Mouse (Mus musculus): Measurements from ENCODE around the gene Pard3b. TPM values are rescaled to one million over a fixed set of nuclear protein-coding genes. Genes with fewer than 3 reads are reported as not detected.

The Pard3b gene
- polyA plus RNA-seq, 1 experiment, result 0.42 TPM

DNA sequence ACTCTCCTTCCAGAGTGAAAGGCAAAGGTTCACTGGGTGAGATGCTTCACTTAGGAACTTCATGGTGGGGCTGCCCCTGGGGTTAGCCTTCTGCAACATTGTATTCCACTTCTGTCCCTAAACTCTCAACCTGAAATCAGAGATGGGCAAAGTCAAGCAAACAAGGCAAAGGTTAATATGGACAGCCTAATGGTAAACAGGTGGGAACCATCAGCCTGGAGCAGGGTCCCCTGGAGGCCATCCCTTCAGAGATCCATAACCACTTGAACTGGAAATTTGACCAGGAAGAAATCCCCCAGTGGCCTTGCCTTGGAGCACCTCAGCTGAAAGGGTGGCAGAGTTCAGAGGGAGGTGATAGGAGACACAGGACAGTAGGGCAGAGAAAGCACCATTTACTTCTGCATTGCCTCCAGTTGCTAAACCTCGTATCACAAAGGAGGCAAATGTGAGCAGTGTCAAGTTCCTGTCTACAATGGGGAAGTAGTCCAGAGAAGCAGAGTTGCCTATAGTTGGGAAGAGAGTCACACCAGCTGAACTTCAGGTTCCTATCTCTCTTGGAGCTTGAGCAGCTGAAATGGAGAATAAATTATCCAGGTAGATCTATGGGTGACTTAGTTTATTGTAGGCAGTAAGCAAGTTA is 412.7 kb downstream of the Pard3b start:
- no peak overlapping the region for H3K27ac ChIP-seq (ENCODE audit: insufficient read depth, low read length)
- TF ChIP-seq POLR2A (IDR thresholded peaks at IDR 0.05; ENCODE audit: insufficient read depth, low read length), result no peak
- TF ChIP-seq CTCF (IDR thresholded peaks at IDR 0.05; ENCODE audit: low read depth, low read length), result no peak
- TF ChIP-seq EP300 (IDR thresholded peaks at IDR 0.05; ENCODE audit: insufficient read depth, low read depth, low read length), result no peak
- H3K27me3 ChIP-seq (ENCODE audit: control insufficient read depth, insufficient read depth, low read length, poor library complexity, severe bottlenecking), result no peaks in the 10 kb centered on the region
- H3K36me3 ChIP-seq (ENCODE audit: control insufficient read depth, insufficient read depth, low read length, poor library complexity, severe bottlenecking), result no peaks in the 10 kb centered on the region
- no peaks in the 10 kb centered on the region for H3K9me3 ChIP-seq (replicated peaks; ENCODE audit: control insufficient read depth, insufficient read depth, low read length, poor library complexity, severe bottlenecking)
- H3K4me3 ChIP-seq (ENCODE audit: low read depth, low read length), result no peak overlapping the region
- no peak overlapping the region for H3K9ac ChIP-seq (ENCODE audit: low read depth, poor library complexity, severe bottlenecking)
- no peaks in the 10 kb centered on the region for H3K4me1 ChIP-seq (ENCODE audit: control insufficient read depth, insufficient read depth, low read length)

DNA sequence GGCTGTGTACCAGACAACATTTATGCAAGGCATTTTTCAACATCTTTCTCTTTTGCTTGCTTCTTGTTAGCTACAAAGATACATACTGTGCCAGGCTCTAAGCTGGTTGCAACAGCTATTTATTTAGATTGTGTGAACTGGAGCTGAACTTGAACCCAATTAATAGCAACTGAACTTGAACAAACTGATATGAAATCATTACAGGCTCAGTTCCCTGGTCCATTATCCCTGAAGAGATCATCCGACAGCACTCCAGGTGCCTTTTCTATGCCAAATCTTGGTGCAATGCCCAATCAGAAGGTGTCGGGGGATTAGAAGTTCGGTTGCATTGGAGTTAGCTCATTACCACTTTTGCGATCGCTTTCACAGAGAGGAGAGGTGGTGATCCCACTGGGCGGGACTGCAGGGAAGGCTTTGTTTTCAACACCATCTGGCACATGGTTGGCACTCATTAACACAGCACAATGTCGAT is 414.6 kb downstream of the Pard3b start:
- Histone ChIP-seq H3K4me1 (ENCODE audit: control insufficient read depth, insufficient read depth, low read length) (no peaks in the 10 kb centered on the region), H3K9ac (ENCODE audit: low read depth, poor library complexity, severe bottlenecking) (no peak overlapping the region), H3K27ac (ENCODE audit: insufficient read depth, low read length) (no peak overlapping the region), H3K4me3 (ENCODE audit: low read depth, low read length) (no peak overlapping the region), H3K9me3 (replicated peaks; ENCODE audit: control insufficient read depth, insufficient read depth, low read length, poor library complexity, severe bottlenecking) (no peaks in the 10 kb centered on the region), H3K27me3 (ENCODE audit: control insufficient read depth, insufficient read depth, low read length, poor library complexity, severe bottlenecking) (no peaks in the 10 kb centered on the region), H3K36me3 (ENCODE audit: control insufficient read depth, insufficient read depth, low read length, poor library complexity, severe bottlenecking) (no peaks in the 10 kb centered on the region)
- TF ChIP-seq POLR2A (IDR thresholded peaks at IDR 0.05; ENCODE audit: insufficient read depth, low read length) (no peak), EP300 (IDR thresholded peaks at IDR 0.05; ENCODE audit: insufficient read depth, low read depth, low read length) (no peak), CTCF (IDR thresholded peaks at IDR 0.05; ENCODE audit: low read depth, low read length) (no peak)

DNA sequence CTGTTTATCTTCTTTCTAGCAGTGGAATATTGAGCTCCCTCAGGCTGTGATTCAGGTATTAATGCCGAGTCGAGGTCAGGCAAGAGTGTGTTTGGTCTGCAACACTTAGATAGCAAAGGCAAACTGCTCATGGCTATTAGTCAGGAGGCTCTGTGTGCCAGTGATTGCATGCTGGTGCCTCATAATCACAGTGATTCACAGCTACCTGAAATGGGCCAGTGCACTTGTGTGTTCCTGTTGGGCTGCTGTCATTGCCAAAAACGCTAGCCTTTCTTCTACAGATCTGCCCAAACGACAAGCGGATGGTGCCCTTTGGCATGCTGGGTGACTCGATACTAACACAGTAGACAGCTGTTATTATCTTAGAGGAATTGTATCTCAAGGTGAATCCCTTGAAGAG is 416.7 kb downstream of the Pard3b start:
- H3K9me3 ChIP-seq (replicated peaks; ENCODE audit: control insufficient read depth, insufficient read depth, low read length, poor library complexity, severe bottlenecking), result no peaks in the 10 kb centered on the region
- H3K36me3 ChIP-seq (ENCODE audit: control insufficient read depth, insufficient read depth, low read length, poor library complexity, severe bottlenecking), result no peaks in the 10 kb centered on the region
- H3K27me3 ChIP-seq (ENCODE audit: control insufficient read depth, insufficient read depth, low read length, poor library complexity, severe bottlenecking), result no peaks in the 10 kb centered on the region
- no peak overlapping the region for H3K27ac ChIP-seq (ENCODE audit: insufficient read depth, low read length)
- no peaks in the 10 kb centered on the region for H3K4me1 ChIP-seq (ENCODE audit: control insufficient read depth, insufficient read depth, low read length)
- H3K4me3 ChIP-seq (ENCODE audit: low read depth, low read length), result no peak overlapping the region
- no peak for TF ChIP-seq EP300 (IDR thresholded peaks at IDR 0.05; ENCODE audit: insufficient read depth, low read depth, low read length)
- TF ChIP-seq CTCF (IDR thresholded peaks at IDR 0.05; ENCODE audit: low read depth, low read length), result no peak
- no peak for TF ChIP-seq POLR2A (IDR thresholded peaks at IDR 0.05; ENCODE audit: insufficient read depth, low read length)
- H3K9ac ChIP-seq (ENCODE audit: low read depth, poor library complexity, severe bottlenecking), result no peak overlapping the region

- TF ChIP-seq EP300 (IDR thresholded peaks at IDR 0.05; ENCODE audit: insufficient read depth, low read depth, low read length), result no peak
- TF ChIP-seq POLR2A (IDR thresholded peaks at IDR 0.05; ENCODE audit: insufficient read depth, low read length), result no peak
- no peak for TF ChIP-seq CTCF (IDR thresholded peaks at IDR 0.05; ENCODE audit: low read depth, low read length)
- peaks cover 5% of the 10 kb centered on the region for H3K9me3 ChIP-seq (replicated peaks; ENCODE audit: control insufficient read depth, insufficient read depth, low read length, poor library complexity, severe bottlenecking)
- H3K27me3 ChIP-seq (ENCODE audit: control insufficient read depth, insufficient read depth, low read length, poor library complexity, severe bottlenecking), result no peaks in the 10 kb centered on the region
- no peak overlapping the region for H3K4me3 ChIP-seq (ENCODE audit: low read depth, low read length)
- H3K4me1 ChIP-seq (ENCODE audit: control insufficient read depth, insufficient read depth, low read length), result no peaks in the 10 kb centered on the region
- H3K36me3 ChIP-seq (ENCODE audit: control insufficient read depth, insufficient read depth, low read length, poor library complexity, severe bottlenecking), result no peaks in the 10 kb centered on the region
- H3K9ac ChIP-seq (ENCODE audit: low read depth, poor library complexity, severe bottlenecking), result no peak overlapping the region
- no peak overlapping the region for H3K27ac ChIP-seq (ENCODE audit: insufficient read depth, low read length)
Measured at GRCm38 (mm10) chr1:62070617-62071016, 432.0 kb downstream of the Pard3b start.

DNA sequence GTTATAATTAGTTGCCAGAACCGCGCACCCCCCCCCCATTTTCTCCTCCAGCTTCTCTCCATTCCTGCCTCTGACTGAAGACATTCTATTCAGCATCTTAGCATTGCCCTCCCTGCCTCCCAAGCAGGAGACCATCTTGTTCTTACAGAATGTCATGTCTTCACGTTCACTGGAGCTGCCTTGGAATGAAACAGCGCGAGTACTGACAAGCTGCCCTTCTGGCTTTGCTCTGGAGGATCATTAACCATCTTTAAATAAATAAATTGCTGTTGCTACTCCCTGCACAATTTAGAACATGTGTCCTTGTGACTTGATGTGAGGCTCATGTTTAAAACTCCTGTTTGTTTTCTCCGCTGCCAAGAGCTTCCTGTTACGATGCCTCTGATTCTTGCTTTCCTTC is 432.5 kb downstream of the Pard3b start:
- Histone ChIP-seq H3K9ac (ENCODE audit: low read depth, poor library complexity, severe bottlenecking) (no peak overlapping the region), H3K9me3 (replicated peaks; ENCODE audit: control insufficient read depth, insufficient read depth, low read length, poor library complexity, severe bottlenecking) (peaks cover 5% of the 10 kb centered on the region), H3K4me3 (ENCODE audit: low read depth, low read length) (no peak overlapping the region), H3K4me1 (ENCODE audit: control insufficient read depth, insufficient read depth, low read length) (no peaks in the 10 kb centered on the region), H3K27me3 (ENCODE audit: control insufficient read depth, insufficient read depth, low read length, poor library complexity, severe bottlenecking) (no peaks in the 10 kb centered on the region), H3K27ac (ENCODE audit: insufficient read depth, low read length) (no peak overlapping the region), H3K36me3 (ENCODE audit: control insufficient read depth, insufficient read depth, low read length, poor library complexity, severe bottlenecking) (no peaks in the 10 kb centered on the region)
- no peak for TF ChIP-seq EP300 (IDR thresholded peaks at IDR 0.05; ENCODE audit: insufficient read depth, low read depth, low read length)
- TF ChIP-seq CTCF (IDR thresholded peaks at IDR 0.05; ENCODE audit: low read depth, low read length), result no peak
- no peak for TF ChIP-seq POLR2A (IDR thresholded peaks at IDR 0.05; ENCODE audit: insufficient read depth, low read length)

DNA sequence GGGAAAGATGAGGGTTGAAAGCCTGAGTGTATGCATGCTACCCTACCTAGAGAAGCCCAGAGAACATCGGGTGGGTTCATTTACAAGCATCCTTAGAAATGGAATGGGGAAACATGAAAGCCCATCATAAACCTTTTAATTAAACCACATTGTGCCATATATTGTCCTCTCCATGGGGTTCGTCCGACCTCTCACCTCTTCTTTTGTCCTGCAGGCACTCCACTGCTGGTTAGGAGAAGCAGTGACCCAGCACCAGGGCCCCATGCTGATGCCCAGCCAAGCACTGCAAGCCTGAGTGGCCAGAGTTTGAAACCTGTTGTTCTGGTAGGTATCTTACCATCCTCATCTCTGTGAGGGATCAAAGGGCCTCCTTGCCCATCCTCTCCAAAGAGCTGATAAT is 437.5 kb downstream of the Pard3b start:
- H3K4me1 ChIP-seq (ENCODE audit: control insufficient read depth, insufficient read depth, low read length), result no peaks in the 10 kb centered on the region
- H3K9me3 ChIP-seq (replicated peaks; ENCODE audit: control insufficient read depth, insufficient read depth, low read length, poor library complexity, severe bottlenecking), result no peaks in the 10 kb centered on the region
- no peak overlapping the region for H3K9ac ChIP-seq (ENCODE audit: low read depth, poor library complexity, severe bottlenecking)
- no peak overlapping the region for H3K27ac ChIP-seq (ENCODE audit: insufficient read depth, low read length)
- no peaks in the 10 kb centered on the region for H3K27me3 ChIP-seq (ENCODE audit: control insufficient read depth, insufficient read depth, low read length, poor library complexity, severe bottlenecking)
- no peaks in the 10 kb centered on the region for H3K36me3 ChIP-seq (ENCODE audit: control insufficient read depth, insufficient read depth, low read length, poor library complexity, severe bottlenecking)
- H3K4me3 ChIP-seq (ENCODE audit: low read depth, low read length), result no peak overlapping the region
- no peak for TF ChIP-seq EP300 (IDR thresholded peaks at IDR 0.05; ENCODE audit: insufficient read depth, low read depth, low read length)
- no peak for TF ChIP-seq POLR2A (IDR thresholded peaks at IDR 0.05; ENCODE audit: insufficient read depth, low read length)
- TF ChIP-seq CTCF (IDR thresholded peaks at IDR 0.05; ENCODE audit: low read depth, low read length), result no peak

Measured in ES-Bruce4 (cell line).